In genomic region chr2:140669081-140669480, GRCm38 (mm10) we compare ENCODE assay signal across 11 mouse cellular contexts. TPM values are rescaled to one million over a fixed set of nuclear protein-coding genes. Genes with fewer than 3 reads are reported as not detected.
DNase-seq lines count a peak whose midpoint lies in the region; ATAC-seq and TF ChIP-seq lines count a peak whose summit lies in the region.
"Had no signal": no experiment of that assay in that cellular context is flagged by ENCODE, and none has a peak within 500 bp of the region (broad histone marks: within the 10 kb centered on the region; RNA-seq: fewer than 3 reads in every experiment).

No protein-coding gene starts in this region.

- H3K27ac ChIP-seq in kidney, embryonic 14.5 days (ENCODE audit: low read depth, low read length), result no peak overlapping the region
- no peak overlapping the region for H3K27ac ChIP-seq in embryonic fibroblast, embryonic 13.5 days (ENCODE audit: insufficient read depth, low read length)
- H3K27ac ChIP-seq in intestine, embryonic 14.5 days (ENCODE audit: low read depth), result no peak overlapping the region
- peak overlapping the region; percentile 25; the same call in 1 of the 2 replicates for H3K27ac ChIP-seq in neural tube, embryonic 14.5 days (ENCODE audit: low read depth, low read length)

- H3K36me3 ChIP-seq in kidney, embryonic 14.5 days (ENCODE audit: control insufficient read depth, insufficient read depth, low read length), result no peaks in the 10 kb centered on the region
- H3K36me3 ChIP-seq in intestine, embryonic 14.5 days (ENCODE audit: control insufficient read depth, insufficient read depth, low read length), result peaks cover 3% of the 10 kb centered on the region; the same call in 1 of the 2 replicates
- H3K36me3 ChIP-seq in neural tube, embryonic 14.5 days (ENCODE audit: control insufficient read depth, insufficient read depth, low read length), result no peaks in the 10 kb centered on the region

- H3K4me2 ChIP-seq in kidney, embryonic 14.5 days (replicated peaks; ENCODE audit: low read depth, low read length), result peak overlapping the region; percentile 34
- H3K4me2 ChIP-seq in intestine, embryonic 14.5 days (ENCODE audit: low read length), result peak overlapping the region; percentile 62
- H3K4me2 ChIP-seq in neural tube, embryonic 14.5 days (ENCODE audit: low read depth, low read length), result peak overlapping the region; percentile 61

- H3K4me1 ChIP-seq in kidney, embryonic 14.5 days (ENCODE audit: control insufficient read depth, insufficient read depth, low read length), result peaks cover 11% of the 10 kb centered on the region; the same call in 1 of the 2 replicates
- H3K4me1 ChIP-seq in embryonic fibroblast, embryonic 13.5 days (ENCODE audit: control insufficient read depth, insufficient read depth, low read length), result no peaks in the 10 kb centered on the region
- H3K4me1 ChIP-seq in intestine, embryonic 14.5 days (replicated peaks; ENCODE audit: control insufficient read depth, insufficient read depth, low read length), result 0 out of 2 replicates have a peak, but pooled peaks cover 7% of the 10 kb centered on the region
- H3K4me1 ChIP-seq in neural tube, embryonic 14.5 days (ENCODE audit: control insufficient read depth, insufficient read depth, low read length), result peaks cover 8% of the 10 kb centered on the region; the same call in 1 of the 2 replicates

- peak overlapping the region; percentile 9; the same call in 1 of the 2 replicates for H3K9ac ChIP-seq in kidney, embryonic 14.5 days (ENCODE audit: low read depth, low read length)
- H3K9ac ChIP-seq in intestine, embryonic 14.5 days (ENCODE audit: low read length), result peak overlapping the region; percentile 44
- peak overlapping the region; percentile 42; the same call in 1 of the 2 replicates for H3K9ac ChIP-seq in neural tube, embryonic 14.5 days (replicated peaks; ENCODE audit: low read depth, low read length)

- peak overlapping the region; percentile 21 for H3K4me3 ChIP-seq in kidney, embryonic 14.5 days (ENCODE audit: low read length)
- H3K4me3 ChIP-seq in embryonic fibroblast, embryonic 13.5 days (ENCODE audit: insufficient read depth, low read length), result peak overlapping the region; percentile 37
- peak overlapping the region; percentile 77 for H3K4me3 ChIP-seq in intestine, embryonic 14.5 days (ENCODE audit: low read depth, low read length)
- peak overlapping the region; percentile 56 for H3K4me3 ChIP-seq in neural tube, embryonic 14.5 days (ENCODE audit: low read depth, low read length)

- no peak for TF ChIP-seq CTCF in embryonic fibroblast, embryonic 13.5 days (IDR thresholded peaks at IDR 0.05; ENCODE audit: borderline replicate concordance, insufficient read depth, low read length)

- TF ChIP-seq POLR2A in embryonic fibroblast, embryonic 13.5 days (IDR thresholded peaks at IDR 0.05; ENCODE audit: low read depth, low read length), result no peak

- H3K27me3 ChIP-seq in kidney, embryonic 14.5 days (ENCODE audit: control insufficient read depth, insufficient read depth, low read length), result no peaks in the 10 kb centered on the region
- H3K27me3 ChIP-seq in intestine, embryonic 14.5 days (replicated peaks; ENCODE audit: control insufficient read depth, insufficient read depth, low read length), result no peaks in the 10 kb centered on the region
- no peaks in the 10 kb centered on the region for H3K27me3 ChIP-seq in neural tube, embryonic 14.5 days (ENCODE audit: control insufficient read depth, insufficient read depth, low read length)

- 18% methylated on average over 2 of the region's 2 CpGs for WGBS in kidney, embryonic 14.5 days
- 42% methylated on average over 2 of the region's 2 CpGs for WGBS in intestine, embryonic 14.5 days
- WGBS in neural tube, embryonic 14.5 days, result 5% methylated on average over 2 of the region's 2 CpGs

- no peaks in the 10 kb centered on the region for H3K9me3 ChIP-seq in kidney, embryonic 14.5 days (ENCODE audit: control insufficient read depth, low read length)
- no peaks in the 10 kb centered on the region for H3K9me3 ChIP-seq in intestine, embryonic 14.5 days (ENCODE audit: control insufficient read depth, low read length)
- H3K9me3 ChIP-seq in neural tube, embryonic 14.5 days (ENCODE audit: control insufficient read depth, low read length), result no peaks in the 10 kb centered on the region

- DNase-seq in kidney, postnatal 4 days, result no peak
- DNase-seq in intestine, embryonic 14.5 days (ENCODE audit: low spot score), result no peak
- no peak for DNase-seq in gastrocnemius, adult 18-20 months (ENCODE audit: low spot score)
- DNase-seq in thymus, postnatal 14 days, result no peak
- DNase-seq: adrenal gland, postnatal 25 days; lung, postnatal 10 days; right cerebral cortex, postnatal 4 days had no signal

- ATAC-seq in kidney, embryonic 14.5 days (ENCODE audit: low FRiP score, low TSS enrichment), result no peak
- ATAC-seq in intestine, embryonic 14.5 days (replicated peaks; ENCODE audit: low FRiP score, low TSS enrichment, low read depth), result no peak
- ATAC-seq in neural tube, embryonic 14.5 days (ENCODE audit: low read depth), result no peak
- no peak for ATAC-seq in monocyte, adult 5-6 weeks (replicated peaks; ENCODE audit: insufficient number of reproducible peaks, low FRiP score, low TSS enrichment, poor library complexity, severe bottlenecking)

RNA-seq across cellular contexts. Expression of gene Flrt3, which starts 2.2 kb away (rescaled TPM):
- 18.6 and 27.5 TPM in 2 replicates for polyA plus RNA-seq in kidney, embryonic 14.5 days (2014; fragmentation: Nextera tagmentation; extraction: Ambion mirVana)
- polyA plus RNA-seq in embryonic fibroblast, embryonic 13.5 days (2011; ENCODE audit: insufficient read length, low read depth, missing spikeins), result 11.9 and 20.5 TPM in 2 replicates
- 34.3 and 36.3 TPM in 2 replicates for polyA plus RNA-seq in intestine, embryonic 14.5 days (2014; fragmentation: Nextera tagmentation; extraction: Ambion mirVana)
- polyA plus RNA-seq in neural tube, embryonic 14.5 days (2014; fragmentation: Nextera tagmentation; extraction: Ambion mirVana), result 53.4 and 53.7 TPM in 2 replicates
- under 1 TPM; 0.14 to 0.28 TPM for total RNA-seq in gastrocnemius, adult 18-20 months (2021)
- 0.29 TPM in 1 of 3 replicates, not detected in the others for total RNA-seq in monocyte, adult 5-6 weeks (2017)

Comparison
In these comparisons a context has a peak if more than half of its experiments do, and no peak if none do; other contexts are left out.
1. H3K4me3 ChIP-seq: peak in every context shown above with its lines; median percentile 77 in intestine, embryonic 14.5 days; 56 in neural tube, embryonic 14.5 days; 37 in embryonic fibroblast, embryonic 13.5 days; 21 in kidney, embryonic 14.5 days.